Mouse (Mus musculus): ENCODE data around the gene Map2k6.

DNA sequence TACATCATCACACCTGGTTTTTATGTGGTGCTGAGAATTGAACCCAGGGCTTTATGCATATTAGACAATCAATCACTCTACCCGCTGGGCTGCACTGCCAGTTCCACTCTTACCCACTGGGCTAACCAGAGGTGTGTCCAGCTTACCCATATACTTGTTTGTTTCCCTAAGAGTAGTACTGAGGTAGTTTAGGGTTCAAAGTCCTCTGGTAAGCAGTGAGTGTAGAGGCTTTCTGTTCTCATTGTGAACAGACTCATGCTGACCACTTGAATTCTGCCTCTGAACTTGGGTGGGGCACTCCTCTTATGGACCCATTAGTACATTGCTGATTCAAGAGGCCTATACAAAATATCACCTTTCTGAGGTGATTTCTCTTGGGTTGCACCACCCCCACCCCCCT, 119.7 kb downstream of the Map2k6 start:
- TF ChIP-seq CTCF (IDR thresholded peaks at IDR 0.05; ENCODE audit: borderline replicate concordance, control insufficient read depth, extremely low read depth, insufficient read depth, low read length, poor library complexity) (no peak), POLR2A (IDR thresholded peaks at IDR 0.05; ENCODE audit: control insufficient read depth, extremely low read depth, insufficient read depth, low read length, poor library complexity) (no peak)
